Mouse (Mus musculus) adrenal gland, adult 10 weeks (tissue): ENCODE results near the gene Ppard. TPM values are rescaled to one million over a fixed set of nuclear protein-coding genes. Genes with fewer than 3 reads are reported as not detected.

Experiments used
- polyA plus RNA-seq: library from polyadenylated mRNA; stranded (reverse); fragments of 350-450 nt; fragmentation: Illumina TruSeq; extraction: RNeasy Lipid Tissue Mini Kit (QIAGEN cat#74804); gene quantifications from one replicate; pipeline ENCODE4 v1.2.3, GENCODE M21; 2014; ENCODE audit warnings: low read depth, low replicate concordance

Gene Ppard
- polyA plus RNA-seq, result 1.5 TPM

GRCm38 (mm10) chr17:28232475-28233060 is at the start of gene Ppard:
Gene Ppard, plus strand, starts transcription at chr17:28232700.

GRCm38 (mm10) chr17:28207591-28208313 is 24.7 kb upstream of the Ppard start, which contains the start of gene Def6:
Gene Def6, plus strand, starts transcription at chr17:28207778.

GRCm38 (mm10) chr17:28313212-28313879 is 80.8 kb downstream of the Ppard start, which contains the start of gene Fance:
Gene Fance, plus strand, starts transcription at chr17:28313519.

GRCm38 (mm10) chr17:28328366-28328928 is 95.9 kb downstream of the Ppard start, which contains the start of gene Rpl10a:
Gene Rpl10a, plus strand, starts transcription at chr17:28328471.

GRCm38 (mm10) chr17:28350466-28351352 is 118.2 kb downstream of the Ppard start, which contains the start of gene Tead3:
Gene Tead3, minus strand, starts transcription at chr17:28350817.

Other genes starting within 250 kb of the Ppard start
- not detected for gene Tcp11, start 152.1 kb upstream of the Ppard start, polyA plus RNA-seq
- 4.0 TPM for gene Scube3, start 90.6 kb upstream of the Ppard start, polyA plus RNA-seq
- gene Zfp523, start 55.6 kb upstream of the Ppard start, polyA plus RNA-seq, result 1.5 TPM
- not detected for gene Def6, start 24.9 kb upstream of the Ppard start, polyA plus RNA-seq
- not detected for gene Fance, start 80.8 kb downstream of the Ppard start, polyA plus RNA-seq
- gene Rpl10a, start 95.8 kb downstream of the Ppard start, polyA plus RNA-seq, result 108 TPM
- gene Tead3, start 118.1 kb downstream of the Ppard start, polyA plus RNA-seq, result 0.29 TPM
- gene Tulp1, start 132.5 kb downstream of the Ppard start, polyA plus RNA-seq, result not detected